Mouse (Mus musculus): ENCODE data around the gene Emilin3.

The Emilin3 gene

DNA sequence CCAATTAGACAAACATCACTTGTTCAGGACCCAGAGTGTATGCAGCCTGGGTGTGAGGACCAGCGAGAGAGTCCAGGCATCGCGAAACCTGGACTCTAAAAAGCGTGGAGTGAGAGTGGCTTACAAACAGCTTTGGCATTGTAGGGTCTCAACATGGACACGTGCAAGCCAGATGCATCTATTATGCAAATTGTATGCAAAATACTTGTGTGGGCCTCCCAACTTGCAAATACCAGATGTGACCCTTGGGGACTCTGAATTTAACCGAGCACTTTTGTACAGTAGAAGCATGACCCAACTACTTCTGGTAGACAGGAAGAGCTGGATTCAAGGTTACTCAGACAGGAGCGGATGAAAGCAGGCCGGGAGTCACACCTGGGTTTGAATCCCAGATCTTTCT, 4.6 kb upstream of the Emilin3 start:
- intact Hi-C loops (cut with DNase I): no loop called here

DNA sequence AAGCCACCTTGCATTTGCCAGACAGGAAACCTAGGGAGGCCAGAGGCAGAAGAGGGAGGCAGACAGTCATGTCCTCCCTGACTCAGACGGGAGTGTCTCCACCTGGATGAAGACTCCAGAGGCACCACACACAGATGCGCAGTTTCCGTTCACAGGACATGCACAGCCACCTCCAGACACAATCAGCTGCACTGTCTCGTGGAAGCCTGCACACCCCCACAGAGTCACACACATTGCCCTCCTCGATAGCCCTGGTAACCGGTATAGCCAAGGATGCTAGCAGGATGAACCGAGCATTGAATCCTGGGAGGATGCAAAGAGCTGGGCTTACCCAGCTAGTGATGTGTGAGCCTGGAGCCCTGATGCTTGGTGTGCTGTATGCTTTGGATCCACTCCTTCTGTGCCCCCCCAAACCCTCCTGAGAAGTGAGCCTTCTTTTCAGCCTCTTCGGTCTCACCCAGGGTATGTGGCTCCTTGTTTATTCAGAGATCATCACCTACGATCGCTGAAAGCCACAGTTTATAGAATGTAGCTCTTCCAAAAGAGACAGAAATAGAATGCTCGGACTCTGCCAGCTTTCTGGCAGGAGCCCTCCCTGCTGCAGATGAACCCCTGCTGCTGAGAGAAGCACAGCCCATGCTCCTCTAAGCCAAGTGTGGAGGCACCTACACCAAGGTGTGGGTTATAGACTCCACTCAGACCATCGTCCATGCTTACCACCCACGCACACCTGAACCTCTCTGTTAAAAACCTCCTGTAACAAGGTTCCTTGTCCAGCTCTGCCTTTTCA, 3.9 kb upstream of the Emilin3 start:
- intact Hi-C loops (cut with DNase I): no loop called here

DNA sequence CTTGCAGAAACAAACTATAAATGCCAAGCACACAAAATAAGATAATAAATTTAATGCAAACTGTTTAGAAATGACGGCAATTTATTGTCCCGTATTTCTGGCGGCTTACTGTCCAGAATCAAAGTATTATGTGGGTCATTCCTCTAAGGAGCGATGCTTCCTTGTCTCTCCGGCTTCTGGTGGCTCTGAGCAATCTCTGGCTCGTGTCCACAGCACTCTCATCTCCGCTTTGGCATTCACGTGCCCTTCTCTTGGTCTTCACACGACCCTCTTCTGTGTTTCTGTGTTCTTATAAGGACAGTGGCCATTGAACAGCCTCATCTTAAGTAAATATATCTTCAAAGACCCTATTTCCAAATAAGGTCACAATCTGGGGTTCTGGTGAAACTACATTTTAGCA, 2.5 kb upstream of the Emilin3 start:
- intact Hi-C loops (cut with DNase I): no loop called here

DNA sequence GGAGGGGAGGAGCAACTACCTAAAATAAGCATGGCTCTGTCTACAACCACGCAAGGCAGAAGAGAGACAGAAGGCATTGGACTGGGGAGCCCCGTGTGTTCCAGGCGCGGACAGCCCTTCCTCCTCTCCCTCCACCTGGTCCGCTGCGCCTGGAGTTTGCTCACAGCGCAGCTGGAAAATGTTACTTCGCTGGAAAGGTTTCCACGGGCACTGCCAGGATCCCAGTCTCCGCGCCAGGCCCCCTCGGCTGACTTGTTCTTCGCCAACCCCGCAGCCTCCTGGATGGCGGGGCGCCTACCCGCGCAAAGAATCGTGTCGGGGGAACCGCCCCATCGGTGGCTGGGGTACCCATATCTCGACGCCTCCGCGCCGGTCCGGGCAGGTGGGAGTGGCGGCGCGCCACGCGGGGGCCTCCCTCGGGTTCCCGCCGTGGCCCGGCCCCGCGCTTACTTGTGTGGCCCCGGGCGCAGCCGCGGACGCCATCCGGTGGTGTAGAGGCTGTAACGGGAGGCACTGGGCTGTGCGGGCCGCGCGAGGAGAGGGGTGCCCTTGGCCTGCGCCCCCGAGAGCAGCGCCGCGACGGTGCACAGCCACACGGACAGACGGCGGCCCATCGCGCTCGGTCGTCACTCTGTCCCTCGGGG, 448 bp downstream of the Emilin3 start:
- intact Hi-C loops (cut with DNase I): no loop called here

DNA sequence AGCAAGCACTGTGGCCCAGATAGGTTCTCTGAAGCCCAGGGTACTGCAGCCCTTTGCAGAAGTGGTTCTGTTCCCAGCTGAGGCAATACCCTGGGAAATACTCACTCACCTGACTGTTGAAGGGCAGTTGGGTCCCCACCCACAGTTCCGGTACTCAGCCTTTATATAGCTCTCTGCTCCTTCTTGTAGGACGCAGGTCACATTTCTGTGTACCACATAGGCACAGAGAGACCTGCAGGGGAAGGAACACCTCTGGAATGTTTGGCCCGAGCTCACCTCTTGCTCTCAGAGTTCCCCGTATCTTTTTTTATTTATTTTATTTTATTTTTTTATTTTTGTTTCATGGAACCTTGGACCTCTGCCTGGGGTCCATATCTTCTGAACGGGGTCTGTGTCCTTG, 1.5 kb downstream of the Emilin3 start:
- intact Hi-C loops (cut with DNase I): no loop called here

DNA sequence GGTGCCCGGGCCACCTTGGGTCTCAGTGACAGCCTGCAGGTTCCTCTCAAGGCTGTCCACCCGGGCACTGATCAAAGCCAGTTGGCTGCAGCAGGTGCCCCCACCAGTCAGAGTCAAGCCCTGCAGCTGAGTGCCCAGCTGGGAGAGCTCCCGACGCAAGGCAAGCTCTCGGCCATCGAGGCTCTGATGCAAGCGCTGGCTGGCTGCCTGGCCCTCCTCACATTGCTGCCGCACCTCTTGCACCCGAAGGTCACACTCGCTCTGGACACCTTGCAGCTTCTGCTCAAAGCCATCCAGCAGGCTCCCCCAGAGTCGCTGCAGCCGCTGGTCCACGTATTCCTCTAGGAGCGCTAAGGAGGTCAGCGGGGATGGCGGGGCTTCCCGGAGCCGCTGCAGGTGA, 3.5 kb downstream of the Emilin3 start:
- intact Hi-C loops (cut with DNase I): no loop called here

DNA sequence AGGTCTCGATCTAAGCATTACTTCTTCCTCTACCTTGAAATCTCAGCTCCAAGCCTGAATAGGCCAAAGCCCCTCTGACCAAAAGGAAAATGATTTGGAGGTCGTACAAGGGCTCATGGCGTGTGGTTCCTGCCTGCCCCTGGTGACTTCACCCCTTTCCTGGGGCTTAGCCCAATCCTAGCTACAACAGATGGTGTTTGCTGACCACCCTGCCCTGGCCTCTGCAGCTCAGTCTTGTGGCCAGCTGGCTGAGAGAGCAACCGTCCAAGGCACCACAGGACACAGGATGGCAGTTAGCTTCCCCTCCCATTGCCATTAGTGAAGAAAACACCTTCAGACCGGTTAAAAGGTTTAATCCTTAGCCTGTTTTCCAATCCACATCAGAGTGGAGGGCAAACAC, 6.0 kb downstream of the Emilin3 start:
- intact Hi-C loops (cut with DNase I): no loop called here

DNA sequence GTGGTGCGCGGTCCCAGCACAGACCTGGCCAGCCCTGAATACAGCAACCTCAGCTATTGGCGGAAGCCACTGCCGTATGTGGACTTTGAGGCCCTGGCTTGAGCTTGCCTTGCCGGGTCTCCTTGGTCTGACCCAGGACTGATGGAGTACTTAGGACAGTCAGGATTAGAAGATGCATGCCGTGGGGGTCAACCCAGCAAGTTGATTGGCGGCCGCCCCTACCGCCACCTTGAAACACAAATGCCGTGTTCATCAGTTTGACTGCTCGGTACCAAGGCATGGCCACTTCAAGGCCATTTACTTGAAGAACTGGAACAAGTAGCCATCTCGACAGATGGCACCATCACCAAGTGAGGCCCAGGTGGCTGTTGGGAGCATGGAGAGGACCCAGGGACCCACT, 6.8 kb downstream of the Emilin3 start:
- intact Hi-C loops (cut with DNase I): no loop called here

DNA sequence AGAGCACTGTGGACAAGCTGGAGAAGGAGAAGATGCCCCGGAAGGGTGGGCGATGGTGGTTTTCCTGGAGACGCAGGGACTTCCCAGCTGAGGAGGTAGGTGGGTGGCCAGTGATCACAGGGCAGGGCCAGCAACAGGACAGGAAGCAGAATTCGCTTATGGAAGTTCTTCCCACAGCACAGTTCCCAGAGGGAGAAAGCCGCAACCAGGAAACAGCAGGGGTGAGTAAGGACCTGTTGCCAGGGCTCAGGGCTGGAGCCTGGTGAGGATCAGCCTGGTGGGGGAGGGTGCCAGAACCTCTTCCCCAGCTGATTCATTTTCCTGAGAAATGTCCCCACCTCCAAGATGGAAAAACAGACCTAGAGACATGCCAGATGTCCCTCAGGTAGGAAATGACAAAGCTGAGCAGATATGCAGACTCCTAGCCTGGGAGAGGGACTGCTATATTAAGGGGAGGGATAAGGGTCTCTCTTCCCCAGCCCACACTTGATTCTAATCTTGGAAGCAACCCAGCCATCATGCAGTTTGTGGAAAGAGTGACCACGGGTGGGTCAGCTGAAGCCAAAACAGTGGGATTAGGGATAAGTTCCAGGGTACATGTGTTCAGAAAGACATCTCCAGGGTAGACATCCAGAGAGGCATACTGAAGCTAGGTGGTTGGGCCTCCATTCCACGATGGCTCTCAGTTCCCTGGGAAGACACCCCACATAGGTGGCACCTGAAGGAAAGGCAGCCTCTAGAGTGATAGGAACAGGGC, 10.3 kb downstream of the Emilin3 start:
- intact Hi-C loops (cut with DNase I): no loop called here

DNA sequence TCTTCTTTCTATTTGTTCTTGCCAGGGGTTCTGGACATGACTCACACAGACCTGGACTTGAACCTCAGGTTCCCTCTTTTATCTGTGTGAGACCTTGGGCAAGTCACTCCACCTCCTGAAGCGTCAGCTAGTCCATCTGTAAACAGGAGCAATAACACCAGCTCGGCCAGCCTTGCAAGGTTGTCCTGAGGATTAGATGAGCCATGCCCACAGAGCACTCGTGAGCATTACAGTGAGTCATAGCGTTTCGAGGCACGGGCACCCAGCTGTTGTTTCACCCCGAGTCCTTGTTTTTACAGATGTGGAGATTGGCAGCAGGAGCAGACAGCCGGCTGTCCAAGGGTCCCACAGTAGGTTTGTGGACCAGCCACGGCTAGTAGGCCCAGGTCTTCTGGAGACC, 20.4 kb downstream of the Emilin3 start:
- intact Hi-C loops (cut with DNase I): no loop called here

DNA sequence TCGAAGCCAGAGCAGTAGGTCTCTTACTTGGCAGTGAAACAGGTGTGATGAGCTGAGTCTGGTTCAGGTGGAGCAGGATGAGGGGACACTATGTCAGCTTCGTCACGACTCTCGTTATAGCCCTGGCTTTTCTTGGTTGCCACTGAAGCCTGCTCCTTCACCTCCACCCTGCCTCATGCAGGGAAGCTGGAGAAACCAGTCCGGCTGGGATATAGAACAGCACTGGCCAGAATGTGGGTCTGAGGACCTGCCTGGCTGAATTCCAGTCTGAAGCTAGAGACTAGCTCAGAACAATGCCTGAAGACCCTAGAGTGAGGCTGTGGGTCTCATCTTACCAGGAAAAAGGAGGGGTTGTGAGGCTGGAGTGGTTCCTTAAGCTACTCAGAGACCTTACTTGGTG, 21.1 kb downstream of the Emilin3 start:
- intact Hi-C loops (cut with DNase I): no loop called here

DNA sequence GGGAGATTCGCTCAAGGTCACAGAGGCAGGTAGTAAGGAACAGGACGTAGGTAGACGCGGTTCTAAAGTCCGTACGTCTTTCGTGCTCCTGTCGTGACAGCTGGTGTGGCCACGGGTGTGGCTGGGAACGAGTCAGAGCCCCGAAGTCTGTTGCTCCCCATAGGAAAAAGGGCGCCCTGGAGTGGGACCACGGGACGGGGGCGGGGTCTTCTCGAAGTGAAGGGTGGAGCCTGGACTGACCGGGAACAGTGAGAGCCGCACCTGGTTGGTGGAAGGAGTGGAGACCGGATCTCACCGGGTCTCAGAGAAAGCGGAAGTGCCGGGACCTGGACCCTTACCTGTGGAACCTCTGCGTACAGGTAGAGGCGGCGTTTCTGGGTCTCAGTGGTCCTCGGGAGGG, 24.3 kb downstream of the Emilin3 start:
- intact Hi-C loops (cut with DNase I): loop anchor here (2.0 to 5.0 kb wide), 4 partner anchors 96 to 291 kb away; partner anchors contain the start of gene Plcg1

DNA sequence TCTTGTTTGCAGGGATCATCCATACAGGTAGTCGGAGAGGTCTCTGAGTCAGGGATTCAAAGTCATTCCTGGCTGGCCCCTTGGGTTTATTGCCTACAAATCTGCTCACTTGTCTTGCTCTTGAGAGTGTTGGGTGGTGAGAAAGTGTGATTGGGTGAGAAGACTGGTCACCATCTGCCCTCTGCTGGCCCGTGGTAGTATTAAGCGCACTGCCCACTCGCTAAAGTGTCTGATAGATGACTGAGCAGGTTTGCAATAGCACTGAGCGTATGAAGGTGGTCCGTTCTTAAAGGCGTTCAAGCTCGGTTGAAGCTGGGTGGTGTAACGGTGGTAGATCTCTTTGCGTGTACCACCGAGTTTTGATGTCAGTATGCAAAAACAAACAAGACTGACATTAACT, 24.8 kb downstream of the Emilin3 start:
- intact Hi-C loops (cut with DNase I): loop anchor here (2.0 to 5.0 kb wide), 4 partner anchors 95 to 290 kb away; partner anchors contain the start of gene Plcg1

DNA sequence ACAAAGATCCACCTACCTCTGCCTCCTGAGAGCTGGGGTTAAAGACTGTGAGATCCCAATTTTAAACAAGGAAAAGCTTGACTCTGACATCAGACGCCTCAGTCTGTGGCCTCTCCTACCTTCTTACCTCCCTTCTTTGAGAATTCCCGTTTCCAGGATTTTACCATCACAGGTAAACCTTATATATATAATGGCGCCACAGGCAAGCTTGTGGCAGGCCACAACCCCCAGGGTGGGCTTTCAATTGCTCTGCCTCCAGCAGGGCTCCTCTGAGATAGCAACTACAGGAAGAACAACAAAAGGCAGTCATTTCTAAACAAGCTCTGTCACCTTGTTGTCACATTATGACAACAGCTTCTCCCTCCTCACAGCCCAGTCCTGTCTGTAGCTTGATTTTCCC, 25.9 kb downstream of the Emilin3 start:
- intact Hi-C loops (cut with DNase I): loop anchor here (2.0 to 5.0 kb wide), 4 partner anchors 94 to 289 kb away; partner anchors contain the start of gene Plcg1

DNA sequence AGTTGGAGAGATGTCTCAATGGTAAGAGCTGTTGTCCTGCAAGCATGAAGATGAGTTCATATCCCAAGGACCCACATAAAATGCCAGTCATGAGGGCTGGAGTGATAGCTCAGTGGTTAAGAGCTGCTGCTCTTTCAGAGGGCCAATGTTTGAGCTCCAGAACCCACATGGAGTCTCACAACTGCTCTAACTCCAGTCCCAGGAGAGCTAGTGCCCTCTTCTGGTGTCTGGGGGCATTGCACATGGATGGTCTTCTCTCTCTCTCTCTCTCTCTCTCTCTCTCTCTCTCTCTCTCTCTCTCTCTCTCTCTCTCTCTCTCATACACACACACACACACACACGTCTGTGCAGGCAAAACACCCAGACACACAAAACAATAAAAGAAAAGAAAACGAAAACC, 27.3 kb downstream of the Emilin3 start:
- intact Hi-C loops (cut with DNase I): loop anchor here (5.0 kb wide), 3 partner anchors 93 to 288 kb away; partner anchors contain the start of gene Plcg1

DNA sequence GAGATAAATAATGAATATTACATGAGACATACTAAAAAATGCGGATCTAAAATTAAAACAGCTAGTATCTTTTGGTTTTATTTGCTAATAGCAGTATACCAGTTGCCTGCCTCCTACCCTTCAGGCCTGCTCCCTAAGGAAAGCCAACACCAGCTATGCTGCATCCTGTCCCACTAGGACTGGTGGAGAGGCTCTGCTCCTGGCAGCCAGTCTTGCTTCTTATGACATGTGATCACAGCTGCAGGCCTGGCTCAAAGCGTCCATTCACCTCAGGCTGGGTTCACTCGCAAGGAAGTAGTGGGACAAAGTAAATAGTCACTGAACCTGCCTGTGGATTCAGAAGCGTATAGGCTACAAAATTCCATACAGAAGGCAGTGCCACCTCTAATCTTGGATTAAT, 28.2 kb downstream of the Emilin3 start:
- intact Hi-C loops (cut with DNase I): no loop called here

DNA sequence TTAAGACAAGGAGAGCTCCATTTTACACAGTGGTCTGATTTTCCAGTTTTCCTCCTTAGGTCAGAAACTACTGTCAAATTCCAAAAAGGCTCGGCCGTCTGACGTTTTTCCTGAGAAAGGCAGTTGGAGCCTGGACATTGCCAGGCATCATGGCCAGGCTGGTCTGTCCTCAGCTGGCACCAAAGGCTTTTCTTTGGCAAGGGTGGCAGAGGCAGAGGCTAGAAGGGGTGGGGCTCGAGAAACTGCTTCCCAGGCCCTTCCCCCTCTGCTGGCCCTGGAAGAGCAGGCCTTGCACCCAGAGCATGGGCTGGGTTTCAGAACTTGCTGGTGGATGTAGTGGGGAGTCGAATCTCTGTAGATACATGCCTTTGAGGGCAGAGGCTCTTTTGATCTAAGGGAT, 29.7 kb downstream of the Emilin3 start:
- intact Hi-C loops (cut with DNase I): no loop called here

DNA sequence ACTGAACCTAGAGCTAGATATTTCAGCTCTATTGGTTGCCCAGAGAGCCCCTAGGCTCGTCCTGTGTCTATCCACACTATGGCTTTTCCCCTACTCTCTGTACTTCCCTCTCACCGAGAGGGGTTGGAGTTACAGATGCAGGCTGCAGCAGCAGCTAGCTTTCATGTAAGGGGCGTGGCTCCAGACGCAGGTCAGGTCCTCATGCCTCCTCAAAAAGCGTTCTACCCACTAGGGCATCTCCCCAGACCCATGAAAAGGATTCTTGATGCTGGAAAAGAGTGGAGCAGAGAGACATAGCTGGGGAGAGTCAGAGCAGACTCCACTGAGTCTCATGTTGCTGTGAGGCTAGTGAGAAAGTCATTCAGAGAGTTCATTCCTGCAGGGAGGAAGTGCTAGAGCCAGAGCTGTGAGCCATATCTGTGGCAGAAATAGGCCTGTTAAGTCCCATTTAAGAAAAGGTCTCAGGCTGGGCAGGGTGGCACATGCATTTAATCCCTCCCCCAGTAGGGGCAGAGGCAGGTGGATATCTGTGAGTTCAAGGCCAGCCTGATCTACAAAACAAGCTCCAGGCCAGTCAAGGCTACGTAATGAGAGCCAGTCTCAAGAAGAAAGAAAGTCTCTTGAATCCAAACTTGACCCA, 30.5 kb downstream of the Emilin3 start:
- intact Hi-C loops (cut with DNase I): no loop called here

DNA sequence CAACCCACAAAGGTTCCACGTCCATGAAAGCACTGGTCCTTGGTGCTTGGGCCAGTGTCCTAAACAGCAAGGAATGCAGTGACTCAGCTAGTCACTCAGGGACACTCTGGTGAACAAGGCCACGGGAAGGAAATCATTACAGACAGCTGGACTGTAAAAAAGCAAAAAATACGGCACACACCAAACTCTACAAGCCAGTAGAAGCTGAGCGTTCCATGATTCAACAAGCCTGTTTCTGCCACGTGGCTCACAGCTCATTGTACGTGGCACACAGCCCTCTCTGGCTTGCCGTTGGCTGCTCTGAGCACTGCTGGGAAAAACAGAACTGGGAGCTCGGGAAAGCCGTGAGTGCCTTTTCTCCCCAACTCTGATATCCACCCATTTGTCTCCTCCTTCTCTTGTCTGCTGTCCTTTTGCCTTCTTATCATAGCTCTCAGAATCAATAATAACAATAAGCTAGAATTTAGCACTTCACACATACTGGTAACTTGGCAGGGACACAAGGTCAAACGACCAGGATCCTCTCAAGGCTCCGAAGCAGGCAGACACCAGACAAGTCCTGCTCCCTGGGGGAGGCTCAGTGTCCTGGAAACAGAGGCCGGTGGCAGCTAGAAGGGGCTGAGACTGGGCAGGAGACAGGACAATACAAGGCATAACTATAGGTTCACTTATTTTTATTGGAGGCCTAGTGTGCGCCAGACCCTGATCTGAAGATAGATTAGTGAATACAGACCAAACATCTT, 31.5 kb downstream of the Emilin3 start, which contains the start of gene Lpin3:
Lpin3 (plus strand) TSS at position 218 of the 743 bp plus-strand sequence.
- intact Hi-C loops (cut with DNase I): no loop called here

DNA sequence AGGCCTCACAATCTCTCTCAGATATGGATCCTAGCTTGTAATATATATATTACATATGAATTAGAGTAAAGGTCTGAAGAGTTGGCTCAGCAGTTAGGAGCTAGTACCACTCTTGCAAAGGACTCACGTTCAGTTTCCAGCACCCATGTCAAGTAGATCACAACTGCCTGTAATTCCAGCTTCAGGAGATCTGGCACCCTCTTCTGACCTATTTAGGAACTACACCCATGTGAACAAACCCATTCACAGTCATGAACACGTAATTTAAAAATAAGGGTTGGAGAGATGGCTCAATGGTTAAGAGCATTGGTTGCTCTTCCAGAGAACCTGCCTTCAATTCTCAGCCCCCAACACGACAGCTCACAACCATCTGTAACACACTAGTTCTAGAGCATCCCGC, 36.0 kb downstream of the Emilin3 start:
- intact Hi-C loops (cut with DNase I): no loop called here
